Mouse (Mus musculus) myocyte (in vitro differentiated cells): Measurements from ENCODE around the gene Hipk3.

ENCODE experiments used
- E2F4 ChIP-seq: IDR thresholded peaks from one replicate; pipeline ENCODE4 v1.6.1; 2011; ENCODE audit warnings: mild to moderate bottlenecking, control low read depth, moderate library complexity; ENCODE audit not compliant: insufficient read depth
- POLR2A ChIP-seq: IDR thresholded peaks from one replicate; pipeline ENCODE4 v1.6.1; 2011; ENCODE audit warnings: low read depth, mild to moderate bottlenecking, control low read depth, moderate library complexity; ENCODE audit not compliant: insufficient read length
- TCF12 ChIP-seq: IDR thresholded peaks from one replicate; pipeline ENCODE4 v1.6.1; 2011; ENCODE audit warnings: mild to moderate bottlenecking, control low read depth; ENCODE audit not compliant: poor library complexity, insufficient read depth, severe bottlenecking

GRCm38 (mm10) chr2:104422230-104422629 is 72.0 kb downstream of the Hipk3 start:
- no peak for TF ChIP-seq TCF12
- no peak for TF ChIP-seq POLR2A
- TF ChIP-seq E2F4 = no peak
